Mouse (Mus musculus): ENCODE results near the gene Bud13. TPM values are rescaled to one million over a fixed set of nuclear protein-coding genes. Genes with fewer than 3 reads are reported as not detected.
A peak's percentile ranks its signal among the peaks of the same experiment; 100 is the strongest.

Gene Bud13
- total RNA-seq (2015; ENCODE audit: low replicate concordance) (5.4 and 13.0 TPM in 2 replicates), total RNA-seq (2017; ENCODE audit: low replicate concordance) (5.6 and 5.7 TPM in 2 replicates)

GRCm38 (mm10) chr9:46282631-46283436 lies at the start of gene Bud13:
Gene Bud13, plus strand, starts transcription at chr9:46283008.
- peak; percentile 97 for ATAC-seq (replicated peaks; ENCODE audit: low FRiP score, poor library complexity, severe bottlenecking)

GRCm38 (mm10) chr9:46235196-46235595 lies 47.6 kb upstream of the Bud13 start:
- no peak for ATAC-seq (replicated peaks; ENCODE audit: low FRiP score, poor library complexity, severe bottlenecking)

- ATAC-seq (replicated peaks; ENCODE audit: low FRiP score, poor library complexity, severe bottlenecking): no peak
Observed at GRCm38 (mm10) chr9:46235596-46235648, 47.4 kb upstream of the Bud13 start, which contains the start of gene Apoc3. Gene Apoc3, minus strand, starts transcription at chr9:46235636.

- no peak for ATAC-seq (replicated peaks; ENCODE audit: low FRiP score, poor library complexity, severe bottlenecking)
Observed at GRCm38 (mm10) chr9:46235649-46236048, 47.2 kb upstream of the Bud13 start.

- no peak for ATAC-seq (replicated peaks; ENCODE audit: low FRiP score, poor library complexity, severe bottlenecking)
Observed at GRCm38 (mm10) chr9:46238850-46239249, 44.0 kb upstream of the Bud13 start.

GRCm38 (mm10) chr9:46240526-46241153 lies 42.2 kb upstream of the Bud13 start, which contains the start of gene Apoa4:
Gene Apoa4, plus strand, starts transcription at chr9:46240696.
- no peak for ATAC-seq (replicated peaks; ENCODE audit: low FRiP score, poor library complexity, severe bottlenecking)

GRCm38 (mm10) chr9:46241818-46242217 lies 41.0 kb upstream of the Bud13 start:
- no peak for ATAC-seq (replicated peaks; ENCODE audit: low FRiP score, poor library complexity, severe bottlenecking)

DNA sequence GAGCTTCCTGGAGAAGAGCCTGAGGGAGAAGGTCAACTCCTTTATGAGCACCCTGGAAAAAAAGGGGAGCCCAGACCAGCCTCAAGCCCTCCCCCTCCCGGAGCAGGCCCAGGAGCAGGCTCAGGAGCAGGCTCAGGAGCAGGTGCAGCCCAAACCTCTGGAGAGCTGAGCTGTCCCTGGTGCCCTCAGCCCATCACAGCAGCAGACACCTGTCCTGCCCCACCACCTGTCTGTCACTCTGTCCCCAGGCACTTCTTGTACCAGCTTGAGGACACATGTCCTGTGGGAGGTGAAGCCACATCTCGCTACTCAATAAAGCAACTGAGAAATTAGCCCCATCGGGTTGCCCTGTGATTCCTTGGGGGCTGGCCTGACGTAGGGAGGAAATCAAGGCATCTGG lies 39.7 kb upstream of the Bud13 start:
- no peak for ATAC-seq (replicated peaks; ENCODE audit: low FRiP score, poor library complexity, severe bottlenecking)

GRCm38 (mm10) chr9:46243584-46243983 lies 39.2 kb upstream of the Bud13 start:
- ATAC-seq (replicated peaks; ENCODE audit: low FRiP score, poor library complexity, severe bottlenecking): no peak

DNA sequence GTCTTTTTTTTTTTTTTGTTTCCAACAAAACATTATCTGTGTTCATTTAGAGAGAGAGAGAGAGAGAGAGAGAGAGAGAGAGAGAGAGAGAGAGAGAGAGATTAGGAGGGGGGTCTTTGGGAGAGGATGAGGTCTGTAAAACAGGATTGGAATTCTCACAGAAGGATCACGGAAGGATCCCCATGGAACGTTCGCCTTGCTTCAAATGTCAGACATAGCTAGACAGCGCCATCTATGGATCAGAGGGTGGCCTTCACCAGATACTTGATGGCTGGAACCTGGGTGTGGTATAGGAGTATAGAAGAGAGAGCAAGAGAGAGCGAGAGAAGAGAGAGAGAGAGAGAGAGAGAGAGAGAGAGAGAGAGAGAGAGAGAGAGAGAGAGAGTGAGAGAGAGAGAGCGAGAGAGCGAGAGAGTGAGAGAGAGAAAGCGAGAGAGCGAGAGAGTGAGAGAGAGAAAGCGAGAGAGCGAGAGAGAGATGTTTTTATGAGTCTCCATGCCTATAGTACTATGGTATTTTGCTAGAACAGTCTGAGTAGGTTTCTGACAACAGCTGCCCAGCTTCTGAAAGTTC lies 36.0 kb upstream of the Bud13 start:
- ATAC-seq (replicated peaks; ENCODE audit: low FRiP score, poor library complexity, severe bottlenecking): no peak

- ATAC-seq (replicated peaks; ENCODE audit: low FRiP score, poor library complexity, severe bottlenecking): no peak
Observed at GRCm38 (mm10) chr9:46256177-46256576, 26.6 kb upstream of the Bud13 start.

DNA sequence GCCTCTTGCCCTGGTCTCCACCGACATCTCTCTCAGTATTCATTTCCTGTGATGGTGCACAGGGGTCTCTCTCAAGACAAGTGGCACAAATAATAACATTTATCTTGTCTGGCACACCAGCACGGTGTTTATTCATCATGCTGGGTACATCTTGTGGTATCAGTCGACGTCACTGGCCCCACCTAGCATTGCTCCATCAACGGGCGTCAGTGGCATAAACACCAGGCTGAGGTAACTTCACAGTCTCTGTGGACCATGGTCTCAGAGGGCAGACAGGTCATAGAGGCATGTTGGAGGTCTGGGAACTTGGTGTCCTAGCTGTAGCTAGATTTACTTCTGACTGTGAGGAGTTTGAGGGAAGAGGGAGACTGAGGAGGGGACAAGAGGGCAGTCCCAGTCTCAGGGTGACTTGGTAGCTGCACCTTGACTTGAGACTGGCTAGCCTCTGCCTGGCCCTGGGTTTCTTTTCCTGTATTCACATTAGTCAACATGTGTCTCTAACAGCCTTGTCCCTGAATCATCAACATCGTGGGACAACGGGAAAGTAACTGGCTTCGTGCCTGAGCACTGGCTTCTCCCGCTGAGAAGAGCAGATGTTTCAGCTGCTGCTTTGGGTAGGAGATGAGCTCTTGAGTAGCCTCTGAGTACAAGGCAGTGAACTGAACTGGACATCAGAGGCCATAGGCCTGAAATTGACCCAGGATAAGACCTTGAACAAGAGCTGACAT lies 26.0 kb upstream of the Bud13 start:
- ATAC-seq (replicated peaks; ENCODE audit: low FRiP score, poor library complexity, severe bottlenecking): no peak

DNA sequence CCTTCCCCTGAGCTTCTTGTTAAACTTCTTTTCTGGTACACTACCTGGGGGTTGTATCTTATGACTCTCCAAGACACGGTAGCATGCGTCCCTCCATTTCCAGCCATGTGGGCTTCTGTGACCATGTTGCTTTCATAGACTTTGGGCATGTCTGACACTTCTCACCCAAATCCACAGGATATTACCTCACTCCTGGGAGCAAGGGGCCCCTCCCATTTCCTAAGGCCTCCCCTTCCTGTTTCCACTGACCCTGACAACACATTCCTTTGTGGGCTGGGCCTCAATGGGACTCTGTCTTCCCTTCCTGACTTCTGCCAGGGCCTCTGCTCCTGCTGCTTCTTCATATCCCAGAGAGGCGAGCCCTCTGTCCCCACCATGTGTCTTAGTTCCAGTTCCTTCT lies 25.3 kb upstream of the Bud13 start:
- no peak for ATAC-seq (replicated peaks; ENCODE audit: low FRiP score, poor library complexity, severe bottlenecking)

- no peak for ATAC-seq (replicated peaks; ENCODE audit: low FRiP score, poor library complexity, severe bottlenecking)
Observed at GRCm38 (mm10) chr9:46259111-46259510, 23.7 kb upstream of the Bud13 start.

GRCm38 (mm10) chr9:46261131-46261530 lies 21.7 kb upstream of the Bud13 start:
- no peak for ATAC-seq (replicated peaks; ENCODE audit: low FRiP score, poor library complexity, severe bottlenecking)

DNA sequence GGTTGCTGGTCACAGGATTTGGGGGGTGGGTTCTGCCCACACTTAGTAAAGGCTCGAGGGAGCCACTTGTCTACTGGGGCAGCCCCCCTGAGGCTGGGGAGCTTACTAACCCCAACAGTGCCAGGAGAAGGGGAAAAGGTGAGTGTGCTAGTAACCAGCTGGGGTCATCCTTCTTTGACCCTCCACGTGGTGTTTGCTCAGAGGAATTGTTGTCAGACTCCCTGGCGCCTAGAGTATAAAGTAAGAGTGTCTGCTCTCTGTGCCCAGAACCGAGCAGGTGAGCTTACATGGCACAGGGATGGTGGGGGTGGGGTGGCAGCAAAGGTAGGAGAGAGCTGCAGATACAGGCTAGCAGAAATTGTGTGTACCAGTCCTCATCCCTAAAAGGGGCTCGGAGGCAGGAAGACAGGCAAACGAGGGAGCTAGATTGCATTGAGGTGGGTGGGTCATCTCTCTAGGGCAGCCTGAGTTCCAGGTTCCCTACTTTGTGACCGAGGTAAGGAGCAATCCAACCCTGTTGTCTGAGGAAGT lies 14.4 kb upstream of the Bud13 start, which contains the start of gene Apoa5:
TSS of gene Apoa5 (plus strand) at position 291 of the 531 bp plus-strand sequence.
- no peak for ATAC-seq (replicated peaks; ENCODE audit: low FRiP score, poor library complexity, severe bottlenecking)

GRCm38 (mm10) chr9:46269125-46269524 lies 13.7 kb upstream of the Bud13 start:
- no peak for ATAC-seq (replicated peaks; ENCODE audit: low FRiP score, poor library complexity, severe bottlenecking)

DNA sequence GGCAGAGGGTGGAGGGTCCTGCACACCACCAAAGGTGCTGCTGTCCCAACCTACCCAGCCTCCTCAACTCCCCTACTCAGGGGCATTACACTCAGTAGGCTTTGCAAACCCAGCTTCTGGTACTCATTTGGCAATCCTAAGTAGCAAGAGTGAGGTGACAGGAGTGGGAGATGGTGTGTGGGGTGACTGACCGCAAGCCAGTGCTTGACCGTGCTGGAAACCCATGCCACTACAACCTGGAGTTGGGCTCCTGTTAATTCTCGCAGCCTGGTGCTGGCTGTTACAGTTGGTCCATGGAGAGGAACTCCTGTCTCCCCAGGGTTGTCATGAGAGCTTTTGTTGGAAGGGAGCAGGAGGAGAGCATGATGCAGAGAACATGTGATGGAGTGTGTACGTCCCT lies 12.0 kb upstream of the Bud13 start:
- ATAC-seq (replicated peaks; ENCODE audit: low FRiP score, poor library complexity, severe bottlenecking): no peak

DNA sequence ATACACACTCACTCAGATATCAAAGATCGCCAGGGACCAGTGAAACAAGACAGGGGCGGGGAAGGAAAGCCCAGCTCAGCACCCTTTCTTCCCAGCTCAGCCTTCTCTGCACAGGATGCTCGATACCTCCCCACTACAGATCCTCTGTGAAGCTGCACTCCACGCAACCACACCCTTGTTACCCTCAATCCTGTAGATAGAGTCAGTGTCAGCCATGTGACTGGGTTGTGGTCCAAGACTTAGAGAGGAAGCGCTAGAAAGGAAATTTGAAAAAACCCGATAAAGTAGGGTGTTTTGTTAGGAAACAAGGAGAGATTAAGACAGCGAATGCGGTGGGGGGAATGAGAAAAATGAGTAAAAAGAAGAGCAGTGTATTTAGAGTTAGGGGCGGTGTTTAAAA lies 10.7 kb upstream of the Bud13 start:
- no peak for ATAC-seq (replicated peaks; ENCODE audit: low FRiP score, poor library complexity, severe bottlenecking)

DNA sequence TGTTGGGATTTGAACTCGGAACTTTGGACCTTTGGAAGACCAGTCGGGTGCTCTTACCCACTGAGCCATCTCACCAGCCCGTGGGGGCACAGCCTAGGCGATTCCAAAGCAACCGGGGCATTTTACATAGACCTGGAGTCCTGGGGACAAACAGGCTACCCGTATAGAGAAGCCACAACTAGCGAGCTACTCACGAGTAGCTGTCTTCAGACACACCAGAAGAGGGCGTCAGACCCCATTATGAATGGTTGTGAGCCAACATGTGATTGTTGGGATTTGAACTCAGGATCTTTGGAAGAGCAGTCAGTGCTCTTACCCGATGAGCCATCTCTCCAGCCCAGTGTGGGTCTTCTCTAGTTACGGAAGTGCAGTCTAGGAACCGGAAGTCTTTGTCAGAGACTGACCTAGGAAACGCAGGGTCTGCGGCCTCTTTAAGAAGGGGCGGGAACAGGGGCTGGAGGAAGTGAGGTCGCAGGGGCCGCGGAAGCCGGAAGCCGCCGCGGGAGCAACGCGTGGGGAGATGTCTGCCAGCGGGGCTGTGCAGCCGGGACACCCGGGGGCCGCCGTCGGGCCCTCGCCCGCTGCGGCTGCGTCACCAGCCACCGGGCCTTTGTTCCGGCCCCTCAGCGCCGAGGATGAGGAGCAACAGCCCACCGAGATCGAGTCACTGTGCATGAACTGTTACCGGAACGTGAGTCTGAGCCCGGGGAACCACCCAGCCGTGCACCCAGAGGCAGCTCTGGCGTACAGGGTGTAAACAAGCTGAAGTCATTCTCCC lies 9.9 kb upstream of the Bud13 start, which contains the start of gene Zpr1:
TSS of gene Zpr1 (plus strand) at position 388 of the 778 bp plus-strand sequence.
- peak; percentile 91 for ATAC-seq (replicated peaks; ENCODE audit: low FRiP score, poor library complexity, severe bottlenecking)

Data from erythroid progenitor cell, adult 5-6 weeks (primary cell).